Mouse (Mus musculus) embryonic stem cell, embryonic (primary cell): ENCODE measurements at regions not wholly inside any gene's neighbourhood (a gene's known extent, or its start where the extent isn't known, plus 50 kb on each side); places are given as distances from the start of the nearest gene placed in this dataset.

Experiments
- CTCF ChIA-PET, 4 experiments: fragments of 300-600 bp in 2 of 4; fragments of 350-600 bp in 2 of 4; sonication (Branson Sonifier 250); formaldehyde crosslinking; loops; one replicate each; lab custom pipeline; 2022; ENCODE audit warnings: inconsistent platforms in 2 of 4; lab: Charles Lee
- POLR2A ChIA-PET, 4 experiments: fragments of 300-600 bp in 2 of 4; fragments of 350-600 bp in 2 of 4; sonication (Branson Sonifier 250); formaldehyde crosslinking; loops; one replicate each; lab custom pipeline; 2022; ENCODE audit warnings: antibody characterized with exemption in 4 of 4, inconsistent platforms in 1 of 4; lab: Charles Lee

DNA sequence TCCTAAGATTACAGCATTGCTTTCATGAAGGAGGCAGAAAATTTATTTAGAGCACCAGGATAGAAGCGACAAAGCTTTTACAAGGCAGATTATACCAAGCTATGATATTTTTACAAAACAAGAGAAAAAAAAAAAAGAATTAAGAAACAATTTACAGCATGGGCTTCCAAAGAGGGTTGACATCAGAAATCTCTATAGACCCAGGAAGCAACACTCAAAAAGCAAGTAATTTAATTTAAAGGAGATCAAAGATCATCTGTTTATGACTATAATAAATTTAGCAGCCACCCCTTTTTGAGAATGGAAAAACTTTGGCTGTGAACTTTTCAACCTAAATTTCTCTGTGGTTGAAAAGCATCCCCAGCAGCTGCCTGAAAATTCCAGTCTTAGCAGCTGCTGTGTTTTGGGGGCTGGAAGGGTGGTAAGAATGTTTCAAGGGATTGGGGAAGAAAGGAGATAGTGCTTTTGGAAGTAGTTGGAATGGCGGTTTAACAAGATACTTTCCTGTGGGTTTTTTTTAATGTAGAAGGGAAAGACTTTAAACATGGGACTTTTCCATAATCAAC lies 1621.0 kb upstream of the Flrt2 start:
- ChIA-PET CTCF (no interaction called here), POLR2A (no interaction called here)

DNA sequence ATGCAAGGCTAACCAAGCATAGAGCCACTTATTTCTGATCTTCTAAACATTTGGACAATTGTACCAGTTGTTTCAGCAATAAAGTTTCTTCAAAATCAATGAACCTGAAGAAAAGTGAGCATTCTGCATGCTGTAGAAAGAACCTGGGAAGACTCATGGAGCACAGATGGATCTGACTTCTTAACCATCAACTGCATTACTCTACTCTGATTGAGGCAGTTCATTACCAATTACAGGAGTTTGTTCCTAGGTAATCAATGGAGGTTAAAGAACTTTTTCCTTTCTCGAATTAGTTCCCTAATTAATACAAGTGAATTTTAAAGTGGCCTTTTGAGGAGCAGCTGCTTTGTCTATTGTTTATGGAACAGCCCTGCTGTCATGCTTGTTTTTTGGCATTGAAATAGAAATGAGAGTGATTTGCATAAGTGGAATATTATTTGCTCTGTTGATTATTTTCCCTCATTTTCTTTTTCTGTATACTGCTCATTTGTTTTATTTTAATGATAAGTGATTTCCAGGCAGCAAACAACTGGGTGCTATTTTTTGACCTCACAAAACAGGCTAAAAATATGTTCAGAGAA lies 1586.4 kb upstream of the Flrt2 start:
- CTCF ChIA-PET, result no interaction called here
- POLR2A ChIA-PET, result no interaction called here

DNA sequence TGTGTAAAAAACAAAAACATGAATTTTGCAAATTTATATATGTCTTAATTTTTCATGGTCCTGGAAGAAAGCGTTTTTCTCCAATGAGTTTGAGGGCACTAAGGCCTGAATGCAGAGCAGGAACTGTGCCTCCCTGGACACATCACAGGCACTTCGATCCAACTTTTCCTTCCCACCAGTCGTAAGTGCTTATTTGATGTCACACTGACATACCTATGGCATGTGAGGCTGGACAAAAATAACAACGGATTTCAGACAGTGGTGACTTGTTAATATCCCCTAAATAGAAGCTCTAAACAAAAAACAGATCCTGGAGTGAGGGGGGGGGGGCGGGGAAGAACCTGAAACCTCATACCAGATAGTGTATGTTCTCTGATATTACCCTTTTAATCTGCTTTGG lies 1541.9 kb upstream of the Flrt2 start:
- ChIA-PET CTCF (no interaction called here), POLR2A (no interaction called here)

DNA sequence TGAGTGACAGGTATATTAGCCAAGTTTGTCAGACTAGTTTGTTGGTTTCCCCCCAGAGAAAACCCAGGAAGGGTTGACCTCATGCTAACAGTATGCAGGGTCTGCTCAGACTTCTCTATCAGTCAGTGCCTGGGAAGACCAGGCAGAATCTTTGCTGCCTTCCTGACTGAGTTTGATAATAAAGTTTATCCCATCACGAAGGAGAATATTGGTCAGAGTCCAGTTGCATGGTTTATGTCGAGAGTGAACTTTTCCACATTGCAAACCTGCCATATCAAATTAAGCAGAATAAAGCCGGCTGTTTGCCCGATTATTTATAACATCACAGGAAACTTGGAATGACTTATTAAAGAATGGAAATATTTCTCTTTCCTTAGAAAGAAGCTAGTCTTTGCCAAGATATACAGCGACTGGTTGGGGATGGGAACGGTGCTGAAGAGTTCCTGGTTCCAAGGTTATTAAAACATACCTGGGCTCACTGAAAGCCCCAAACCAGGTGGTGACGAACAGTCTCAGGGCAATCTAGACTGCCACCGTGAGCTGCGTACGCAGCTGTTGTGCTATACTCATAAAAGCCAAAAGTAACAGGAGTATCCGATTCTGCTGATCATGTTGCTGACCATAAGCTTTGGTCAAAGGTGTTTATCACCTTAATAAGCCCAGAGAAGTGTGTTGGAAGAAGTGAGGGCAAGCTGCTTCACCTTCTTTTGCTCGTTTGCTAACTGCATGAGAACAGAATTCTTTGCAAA lies 1536.7 kb upstream of the Flrt2 start:
- CTCF ChIA-PET, result no interaction called here
- POLR2A ChIA-PET, result no interaction called here

DNA sequence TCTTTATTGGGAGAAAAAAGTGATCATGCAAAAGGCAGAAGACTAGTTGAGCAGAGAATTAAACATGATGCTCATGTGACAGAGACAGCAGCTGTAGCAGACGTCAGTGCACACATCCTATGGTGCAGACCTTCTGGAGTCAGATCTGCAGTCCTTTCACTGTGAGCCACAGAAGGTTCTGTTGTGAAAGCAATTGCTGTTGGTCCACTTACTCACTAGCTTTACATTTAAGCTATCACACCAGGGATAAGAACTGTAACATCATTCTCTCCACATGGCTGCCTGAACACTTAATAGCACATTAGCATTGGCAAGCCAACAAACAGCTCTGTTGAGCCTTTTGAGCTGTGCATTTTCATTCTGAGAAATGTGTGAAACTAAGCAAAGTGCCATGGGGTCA lies 1509.7 kb upstream of the Flrt2 start:
- POLR2A ChIA-PET, result no interaction called here
- CTCF ChIA-PET, result no interaction called here

DNA sequence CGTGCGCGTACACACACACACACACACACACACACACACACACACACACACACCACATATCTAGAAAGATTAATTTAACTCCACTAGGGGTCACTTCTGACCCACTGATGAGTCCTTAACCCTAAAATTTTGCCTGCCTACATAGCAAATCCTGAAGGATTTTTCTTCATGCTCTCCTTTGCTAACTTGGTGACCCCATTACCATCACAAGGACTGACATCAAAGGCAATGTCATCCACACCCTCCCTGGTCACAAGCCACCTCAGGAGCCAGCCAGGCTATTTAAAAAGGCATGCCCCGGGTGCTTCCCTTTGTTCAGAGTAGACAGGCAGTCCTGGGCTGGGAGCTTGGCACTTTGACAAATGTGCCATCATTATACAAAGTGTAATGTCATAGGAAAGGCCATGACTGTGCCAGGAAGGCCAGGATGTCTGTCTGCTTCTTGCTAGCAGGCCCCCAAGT lies 1501.4 kb upstream of the Flrt2 start:
- POLR2A ChIA-PET, result interaction anchor here in 1 of 4 experiments (0.7 kb wide), 1 partner anchor 14 kb away, joined by 3 read pairs; no protein-coding TSS in a partner anchor
- CTCF ChIA-PET, result no interaction called here

DNA sequence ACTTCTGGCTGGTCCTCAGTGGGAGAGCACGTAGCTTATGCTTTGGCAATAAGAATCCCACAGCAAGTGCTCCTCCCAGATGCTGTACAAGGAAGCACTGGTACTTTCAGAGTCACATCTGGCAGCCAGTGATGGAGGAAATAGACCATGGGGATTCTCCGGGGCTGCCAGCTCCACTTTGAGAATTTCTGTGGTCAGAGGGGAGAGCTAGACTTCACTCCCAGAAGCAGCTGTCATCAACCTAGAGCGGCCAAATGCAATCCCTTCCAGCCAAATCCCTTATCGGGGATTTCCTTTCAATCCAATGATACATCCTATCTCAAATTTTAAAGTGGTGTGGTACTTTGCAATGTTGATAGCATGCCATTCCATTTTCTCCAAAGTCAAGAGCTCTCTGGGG lies 1474.1 kb upstream of the Flrt2 start:
- ChIA-PET POLR2A (no interaction called here), CTCF (no interaction called here)

DNA sequence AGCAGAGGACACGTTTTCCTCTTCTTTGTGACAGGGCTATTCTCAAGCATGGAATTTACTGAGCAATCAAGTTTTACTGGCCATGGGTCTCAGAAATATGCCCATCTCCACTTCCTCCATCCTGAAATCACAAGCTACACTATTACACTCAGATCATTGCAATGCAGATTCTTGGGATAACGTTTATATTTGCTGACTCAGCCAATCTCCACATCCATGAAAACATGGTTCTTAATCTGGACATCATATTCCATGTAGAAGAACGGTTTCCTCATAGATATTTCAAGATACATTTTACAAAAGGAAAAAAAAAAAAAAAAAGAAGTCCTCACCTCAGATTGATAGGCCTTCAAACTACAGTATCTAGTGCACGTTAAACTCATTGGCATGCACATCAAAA lies 1462.1 kb upstream of the Flrt2 start:
- ChIA-PET CTCF (no interaction called here), POLR2A (no interaction called here)

DNA sequence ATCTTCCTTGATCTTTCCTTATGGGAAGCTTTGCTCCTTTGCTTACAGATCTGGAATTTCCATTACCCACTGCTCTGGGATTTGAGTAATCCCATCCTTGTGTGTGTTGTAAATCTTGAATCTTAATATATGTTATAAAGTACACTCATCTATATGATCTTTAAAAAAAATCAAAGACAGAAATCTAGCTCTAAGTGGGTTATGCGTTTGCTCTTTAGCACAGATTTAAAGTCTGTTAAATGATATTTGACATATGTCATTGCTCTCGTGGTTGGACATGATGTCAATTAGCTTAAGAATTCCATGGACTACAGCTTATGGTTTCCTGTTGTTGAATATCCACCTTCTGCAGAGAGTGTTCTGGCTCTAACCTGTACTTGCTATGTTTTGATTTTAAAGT lies 1446.7 kb upstream of the Flrt2 start:
- ChIA-PET CTCF (no interaction called here), POLR2A (no interaction called here)

DNA sequence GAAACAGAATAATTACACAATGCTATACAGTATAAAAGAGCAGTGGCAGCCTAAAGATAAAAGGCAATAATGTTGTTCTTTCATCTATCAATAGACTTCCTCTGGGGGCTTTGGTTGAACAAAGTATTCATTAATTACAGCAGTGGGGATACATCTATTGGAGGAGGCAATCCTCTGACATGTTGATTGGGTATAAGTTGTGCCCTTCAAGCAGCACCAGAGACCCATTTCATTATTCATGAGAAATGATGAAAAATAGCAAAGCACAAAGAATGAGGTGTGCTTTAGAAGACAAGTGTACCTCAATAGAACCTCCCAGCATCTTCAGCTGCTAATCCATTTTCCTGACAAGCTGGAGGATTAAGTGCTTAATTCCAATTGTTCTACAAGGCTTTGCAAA lies 1444.7 kb upstream of the Flrt2 start:
- ChIA-PET POLR2A (no interaction called here), CTCF (no interaction called here)

DNA sequence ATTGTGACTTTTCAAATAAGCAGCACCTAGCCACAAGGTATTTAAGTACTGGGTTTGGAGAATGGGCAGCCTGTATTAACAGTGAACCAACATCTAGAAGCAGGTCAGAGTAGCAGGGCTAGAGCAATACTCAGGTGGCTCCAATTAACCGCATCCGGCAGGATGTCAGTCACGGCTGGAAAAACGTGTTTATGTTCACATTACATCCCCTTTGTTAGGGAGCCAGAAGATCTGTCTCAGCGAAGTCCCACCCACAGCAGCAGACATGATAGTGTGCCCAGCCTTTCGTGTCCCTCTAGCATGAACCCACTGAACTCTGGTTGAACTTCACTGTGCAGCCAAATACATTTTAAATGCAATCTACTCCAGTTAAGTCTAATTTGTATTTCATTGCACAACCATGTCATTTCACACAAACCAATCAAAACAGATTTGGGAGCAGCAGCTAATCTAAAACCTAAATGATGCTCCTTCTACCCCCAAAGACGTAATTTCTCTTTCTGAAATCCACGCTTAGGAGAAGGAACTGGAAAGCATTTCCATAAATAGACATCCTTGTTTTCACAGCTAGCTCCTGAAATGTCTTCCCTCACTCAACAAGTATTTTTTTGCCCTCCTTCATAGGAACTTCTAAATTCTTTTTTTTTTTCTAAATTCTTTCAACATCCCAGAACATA lies 1438.9 kb upstream of the Flrt2 start:
- ChIA-PET CTCF (no interaction called here), POLR2A (interaction anchor here in 1 of 4 experiments (0.7 kb wide), 1 partner anchor 22 kb away, joined by 3 read pairs; no protein-coding TSS in a partner anchor)

DNA sequence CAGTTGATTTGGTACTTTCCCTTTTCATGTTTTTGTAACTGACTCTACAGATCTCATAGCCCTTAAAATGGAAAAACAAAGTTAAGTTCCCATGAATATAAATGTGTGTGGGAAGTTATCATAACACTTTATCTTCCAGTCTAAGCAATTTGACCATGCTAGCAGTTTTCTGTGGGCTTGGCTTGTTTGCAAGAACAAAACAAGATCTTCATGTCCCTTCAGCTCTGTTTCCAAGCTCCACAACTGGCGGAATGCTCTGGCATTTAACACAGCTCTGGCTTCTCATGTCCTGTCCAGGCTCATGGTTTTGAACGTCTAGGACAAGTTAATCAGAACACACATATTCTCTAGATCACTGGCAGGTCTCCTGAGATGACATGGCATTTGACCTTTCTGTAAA lies 1411.1 kb upstream of the Flrt2 start:
- POLR2A ChIA-PET, result no interaction called here
- CTCF ChIA-PET, result no interaction called here

DNA sequence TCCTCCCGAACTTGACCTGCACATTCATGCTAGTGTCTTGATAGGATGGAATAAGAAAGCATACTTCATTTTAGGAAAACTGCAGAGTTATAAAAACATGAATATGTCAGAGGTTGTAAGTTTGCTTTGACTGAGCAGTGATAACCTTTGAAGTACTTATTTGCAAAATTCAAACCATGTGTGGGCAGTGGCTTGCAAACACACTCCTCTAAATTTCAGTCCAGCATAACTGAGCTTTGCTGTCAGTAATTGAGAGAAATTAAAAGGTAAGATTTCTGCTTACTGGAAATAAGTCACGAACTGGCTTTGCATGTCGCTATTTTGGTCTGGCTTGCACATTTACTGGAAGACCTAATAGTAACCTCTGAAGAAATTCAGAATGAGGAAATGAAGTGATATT lies 1409.1 kb upstream of the Flrt2 start:
- ChIA-PET CTCF (no interaction called here), POLR2A (no interaction called here)

DNA sequence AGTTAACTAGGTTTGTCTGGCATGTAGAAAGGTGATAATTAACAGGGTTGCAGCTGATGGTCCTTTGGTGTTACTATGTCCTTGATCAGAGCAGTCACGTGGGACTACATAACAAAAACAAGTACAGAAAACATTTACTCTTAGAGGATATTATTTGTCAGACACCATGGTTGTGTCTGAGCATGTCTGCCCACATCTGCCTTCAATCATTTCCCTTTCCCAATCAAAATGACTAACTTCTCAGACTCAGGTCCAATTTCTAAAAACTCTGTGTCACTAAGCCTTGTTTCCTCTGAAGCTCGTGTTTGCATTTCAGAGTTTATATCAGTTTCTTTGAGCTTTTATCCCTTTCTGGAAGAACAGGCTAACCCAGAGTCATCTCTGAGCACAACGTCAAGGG lies 1408.5 kb upstream of the Flrt2 start:
- POLR2A ChIA-PET, result no interaction called here
- CTCF ChIA-PET, result no interaction called here

DNA sequence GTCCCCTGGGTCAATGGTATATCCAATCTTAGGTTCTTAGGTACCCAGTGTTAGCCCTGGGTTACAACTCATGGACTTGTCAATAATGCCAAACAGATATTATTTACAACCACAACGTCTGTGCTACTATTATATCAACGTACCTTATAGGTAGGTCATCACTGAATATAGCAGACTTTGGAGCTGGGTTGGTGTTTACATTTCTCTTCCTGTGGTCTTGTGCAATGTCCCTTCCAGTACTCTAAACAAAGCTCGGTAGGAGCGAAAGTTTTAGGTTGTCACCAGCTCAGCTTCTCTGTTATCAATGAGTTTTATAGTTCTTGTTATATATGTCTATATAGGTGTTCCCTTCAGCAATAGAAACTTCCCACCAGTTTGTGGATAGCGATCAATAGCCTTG lies 1394.2 kb upstream of the Flrt2 start:
- CTCF ChIA-PET, result no interaction called here
- POLR2A ChIA-PET, result no interaction called here

DNA sequence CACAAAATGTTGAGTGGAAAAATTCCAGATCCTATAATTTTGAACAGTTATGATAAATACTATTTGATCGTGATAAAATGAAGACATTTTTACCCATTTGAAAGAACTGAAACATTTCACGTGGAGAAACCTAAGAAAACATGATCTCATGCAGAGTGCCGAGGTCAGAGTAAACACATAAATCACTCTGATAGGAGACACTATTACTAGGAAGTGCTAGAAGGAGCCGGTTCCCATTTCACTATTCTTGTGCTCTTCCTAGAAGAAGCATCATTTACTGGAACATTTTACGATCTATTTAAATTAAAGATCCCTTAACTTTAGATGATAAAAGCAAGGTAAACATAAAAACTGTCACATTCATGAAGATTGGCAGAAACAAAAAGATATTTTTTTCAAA lies 1359.7 kb upstream of the Flrt2 start:
- POLR2A ChIA-PET, result no interaction called here
- CTCF ChIA-PET, result no interaction called here

DNA sequence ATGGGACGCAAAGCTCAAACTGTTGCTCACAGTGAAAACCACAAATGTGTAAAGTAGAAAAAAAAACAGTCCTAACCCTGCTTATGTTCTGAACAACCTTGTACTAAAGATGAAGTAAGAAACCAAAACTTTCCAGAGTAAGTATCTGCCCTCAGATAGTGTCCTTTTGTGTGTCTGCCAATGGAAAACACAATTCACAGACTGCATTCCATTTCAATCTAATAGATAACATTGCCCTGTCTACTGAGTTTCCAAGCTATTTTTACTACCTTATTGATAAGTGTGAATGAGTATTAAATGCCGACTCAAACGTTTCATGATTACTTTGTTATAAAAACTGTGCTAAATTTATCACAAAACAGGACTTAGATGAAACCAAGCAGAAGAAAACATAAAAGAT lies 1357.4 kb upstream of the Flrt2 start:
- POLR2A ChIA-PET, result no interaction called here
- CTCF ChIA-PET, result no interaction called here

DNA sequence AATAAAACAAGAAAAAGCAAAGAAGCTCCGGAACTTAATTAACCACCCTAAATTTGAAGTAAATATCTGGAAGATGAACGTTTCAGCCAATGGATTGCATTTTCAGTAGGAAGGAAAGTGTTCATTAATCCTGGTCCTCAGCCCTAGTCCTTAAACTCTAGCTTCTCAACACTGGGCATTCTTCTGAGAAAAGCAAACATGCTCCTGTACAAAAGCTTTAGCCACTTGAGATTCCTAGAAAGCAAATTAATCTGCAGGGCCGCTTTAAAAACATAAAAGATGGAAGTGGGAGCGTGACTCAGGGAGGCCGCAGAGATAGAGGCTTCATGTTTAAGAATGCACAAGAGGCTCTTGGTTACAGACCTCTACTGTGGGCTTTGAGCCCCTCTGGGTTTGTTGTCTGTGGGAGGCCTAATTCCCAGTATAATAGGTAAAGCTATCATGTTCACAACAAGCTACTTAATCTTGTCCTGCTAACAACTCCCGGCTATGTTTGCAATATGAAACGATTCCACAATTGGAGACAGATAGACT lies 1342.3 kb upstream of the Flrt2 start:
- CTCF ChIA-PET, result no interaction called here
- POLR2A ChIA-PET, result no interaction called here

DNA sequence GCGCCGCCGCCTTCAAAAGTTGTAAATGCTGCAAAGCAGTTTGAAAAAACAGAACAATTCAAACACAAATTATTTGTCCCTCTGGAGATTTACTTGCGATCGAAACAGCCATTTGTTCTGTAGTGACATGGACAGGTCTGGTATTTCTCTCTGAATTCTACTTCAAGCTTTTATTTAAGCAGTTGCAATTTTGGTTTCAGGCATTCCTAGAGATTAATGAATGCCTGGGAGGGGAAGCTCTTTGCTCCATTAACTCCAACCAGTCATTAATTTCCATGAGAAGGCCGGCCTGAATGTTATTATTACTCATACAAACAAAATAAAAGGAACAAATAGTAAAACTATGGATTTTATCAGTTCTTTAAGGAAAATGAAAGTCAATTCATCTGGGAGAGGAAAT lies 1327.8 kb upstream of the Flrt2 start:
- POLR2A ChIA-PET, result no interaction called here
- CTCF ChIA-PET, result no interaction called here

DNA sequence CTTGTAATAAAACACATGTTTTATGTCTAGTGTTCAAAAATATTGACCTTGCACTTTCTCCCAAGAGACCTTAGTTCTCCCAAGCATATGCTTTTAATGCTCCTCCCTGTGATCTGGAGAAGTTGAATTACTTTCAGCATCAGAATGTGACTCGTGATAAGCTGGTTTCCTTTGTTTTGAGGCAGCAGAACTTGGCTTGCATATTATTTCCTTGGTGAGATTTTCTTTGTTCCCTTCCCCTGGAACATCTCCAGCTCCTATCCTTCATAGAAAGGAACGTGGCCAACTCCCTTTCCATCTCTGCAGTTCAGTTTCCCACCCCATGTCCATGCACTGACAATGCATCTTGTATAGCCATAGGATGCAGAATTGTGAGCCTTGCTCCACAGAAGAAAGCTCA lies 1292.0 kb upstream of the Flrt2 start:
- POLR2A ChIA-PET, result no interaction called here
- CTCF ChIA-PET, result no interaction called here
